Mouse (Mus musculus) MEL (cell line): ENCODE data around the gene Ahcyl1.
"Not testable (repeated sequence)": the region's sequence is repeated elsewhere in the genome, so short reads cannot be mapped to it uniquely, and the experiment has no call there.

Experiments used
- CTCF ChIP-seq, 3 experiments: IDR thresholded peaks in 2 of 3; conservative IDR thresholded peaks in 1 of 3; 2 replicates each; pipeline ENCODE4 v1.5.1; 2011 to 2012; ENCODE audit warnings: low read length in 3 of 3, low read depth in 2 of 3, mild to moderate bottlenecking in 2 of 3, improper control_type of control experiment in 1 of 3, inconsistent platforms in 1 of 3, mixed read lengths in 1 of 3, moderate library complexity in 1 of 3; ENCODE audit not compliant: control insufficient read depth in 1 of 3, insufficient read depth in 1 of 3, poor library complexity in 1 of 3, severe bottlenecking in 1 of 3
- E2F4 ChIP-seq: IDR thresholded peaks from 2 replicates; pipeline ENCODE4 v1.6.1; 2011; ENCODE audit warnings: low read depth, low read length, improper control_type of control experiment, borderline replicate concordance
- HCFC1 ChIP-seq: IDR thresholded peaks from 2 replicates; pipeline ENCODE4 v1.6.1; 2012; ENCODE audit warnings: low read depth, mild to moderate bottlenecking, inconsistent platforms, low read length, improper control_type of control experiment, moderate library complexity
- JUND ChIP-seq: IDR thresholded peaks from 2 replicates; pipeline ENCODE4 v1.6.1; 2011; ENCODE audit warnings: low read depth, mild to moderate bottlenecking, improper control_type of control experiment, low read length
- MAFK ChIP-seq: IDR thresholded peaks from 2 replicates; pipeline ENCODE4 v1.6.1; 2011; ENCODE audit warnings: low read depth, mild to moderate bottlenecking, low read length, improper control_type of control experiment, borderline replicate concordance
- MXI1 ChIP-seq: IDR thresholded peaks from 2 replicates; pipeline ENCODE4 v1.6.1; 2011; ENCODE audit warnings: mild to moderate bottlenecking, low read depth, low read length, improper control_type of control experiment
- POLR2A ChIP-seq, 2 experiments: IDR thresholded peaks; 2 replicates each; pipeline ENCODE4 v1.6.1; 2011 to 2012; ENCODE audit warnings: low read length in 2 of 2, mild to moderate bottlenecking in 2 of 2, control low read depth in 1 of 2, improper control_type of control experiment in 1 of 2, low read depth in 1 of 2, moderate library complexity in 1 of 2; ENCODE audit not compliant: control insufficient read depth in 1 of 2, insufficient read depth in 1 of 2, poor library complexity in 1 of 2
- POLR2AphosphoS2 ChIP-seq: IDR thresholded peaks from 2 replicates; pipeline ENCODE4 v1.6.1; 2011; ENCODE audit warnings: low read length, improper control_type of control experiment
- RAD21 ChIP-seq: IDR thresholded peaks from 2 replicates; pipeline ENCODE4 v1.6.1; 2011; ENCODE audit warnings: mild to moderate bottlenecking, low read depth, low read length, improper control_type of control experiment
- RCOR1 ChIP-seq: IDR thresholded peaks from 2 replicates; pipeline ENCODE4 v1.6.1; 2012; ENCODE audit warnings: low read depth, mild to moderate bottlenecking, inconsistent platforms, low read length, improper control_type of control experiment
- ZKSCAN1 ChIP-seq: IDR thresholded peaks from 2 replicates; pipeline ENCODE4 v1.6.1; 2012; ENCODE audit warnings: low read depth, mild to moderate bottlenecking, inconsistent platforms, low read length, improper control_type of control experiment, moderate library complexity

GRCm38 (mm10) chr3:107735620-107736019 is 39.3 kb upstream of the Ahcyl1 start:
- not testable (repeated sequence) for TF ChIP-seq RCOR1; JUND; POLR2AphosphoS2; E2F4; ZKSCAN1; MAFK; CTCF (IDR thresholded peaks at IDR 0.05 in 2 of 3, conservative IDR thresholded peaks at IDR 0.05 in 1 of 3; ENCODE audit: control insufficient read depth in 1 of 3, insufficient read depth in 1 of 3, low read depth in 2 of 3, low read length in 3 of 3, poor library complexity in 1 of 3, severe bottlenecking in 1 of 3); RAD21; MXI1; HCFC1; POLR2A (IDR thresholded peaks at IDR 0.05; ENCODE audit: control insufficient read depth in 1 of 2, insufficient read depth in 1 of 2, low read depth in 1 of 2, low read length in 2 of 2, poor library complexity in 1 of 2)
